Mouse (Mus musculus): ENCODE data around the gene Exoc8.

The Exoc8 gene

GRCm38 (mm10) chr8:124853511-124853910 lies 44.0 kb downstream of the Exoc8 start:
- no peak for DNase-seq (ENCODE audit: low read depth, low spot score)

- no peak for DNase-seq (ENCODE audit: low read depth, low spot score)
These were observed 51.9 kb downstream of the Exoc8 start for GRCm38 (mm10) chr8:124845573-124845972.

GRCm38 (mm10) chr8:124845131-124845530 lies 52.4 kb downstream of the Exoc8 start:
- no peak for DNase-seq (ENCODE audit: low read depth, low spot score)
